In genomic region chr10:77448698-77449247, GRCm38 (mm10) we compare ENCODE assay signal across 10 mouse cellular contexts. TPM values are rescaled to one million over a fixed set of nuclear protein-coding genes. Genes with fewer than 3 reads are reported as not detected.
A peak's percentile ranks its signal among the peaks of the same experiment; 100 is the strongest.
DNase-seq lines count a peak whose midpoint lies in the region; ATAC-seq and TF ChIP-seq lines count a peak whose summit lies in the region.
"Had no signal": no experiment of that assay in that cellular context is flagged by ENCODE, and none has a peak within 500 bp of the region (broad histone marks: within the 10 kb centered on the region; RNA-seq: fewer than 3 reads in every experiment).

No protein-coding gene starts in this region.

- no peak for TF ChIP-seq POLR2A in olfactory bulb, adult 2 months (IDR thresholded peaks at IDR 0.05; ENCODE audit: insufficient read depth, low read depth, low read length)

- H3K36me3 ChIP-seq in forebrain, embryonic 10.5 days (replicated peaks), result no peaks in the 10 kb centered on the region
- H3K36me3 ChIP-seq in forebrain, embryonic 11.5 days (ENCODE audit: control insufficient read depth, insufficient read depth, low read length), result no peaks in the 10 kb centered on the region
- H3K36me3 ChIP-seq in lung, embryonic 16.5 days (ENCODE audit: control insufficient read depth, insufficient read depth, low read length), result no peaks in the 10 kb centered on the region
- H3K36me3 ChIP-seq in intestine, postnatal 0 days (ENCODE audit: control insufficient read depth, insufficient read depth), result no peaks in the 10 kb centered on the region
- H3K36me3 ChIP-seq: hindbrain, embryonic 15.5 days had no signal

- DNase-seq in forebrain, embryonic 10.5 days (ENCODE audit: extremely low spot score, low spot score), result no peak
- no peak for DNase-seq in forebrain, embryonic 11.5 days (ENCODE audit: low spot score)
- no peak for DNase-seq in lung, postnatal 14 days
- DNase-seq in adrenal gland, postnatal 4 days (ENCODE audit: low spot score in 2 of 2), result no peak
- no peak for DNase-seq in urinary bladder, postnatal 10 days (ENCODE audit: low spot score)
- DNase-seq: adrenal gland, postnatal 14 days had no signal

- peaks cover 7% of the 10 kb centered on the region for H3K9me3 ChIP-seq in forebrain, embryonic 10.5 days
- no peaks in the 10 kb centered on the region; the same call in 1 of the 2 replicates for H3K9me3 ChIP-seq in forebrain, embryonic 11.5 days (ENCODE audit: control insufficient read depth, low read length)
- H3K9me3 ChIP-seq in lung, embryonic 16.5 days (ENCODE audit: control insufficient read depth, low read length), result peaks cover 6% of the 10 kb centered on the region; the same call in 1 of the 2 replicates
- H3K9me3 ChIP-seq in intestine, postnatal 0 days (ENCODE audit: control insufficient read depth), result no peaks in the 10 kb centered on the region

- ATAC-seq in forebrain, embryonic 11.5 days (replicated peaks; ENCODE audit: low FRiP score), result no peak
- peak; percentile 44 for ATAC-seq in lung, embryonic 16.5 days (ENCODE audit: low read depth)
- no peak for ATAC-seq in intestine, postnatal 0 days

- H3K4me2 ChIP-seq in forebrain, embryonic 11.5 days (ENCODE audit: low read depth, low read length, severe bottlenecking), result no peak overlapping the region
- peak overlapping the region; percentile 55 for H3K4me2 ChIP-seq in lung, embryonic 16.5 days (ENCODE audit: low read depth, low read length)
- H3K4me2 ChIP-seq in intestine, postnatal 0 days (replicated peaks; ENCODE audit: low read depth), result peak overlapping the region; percentile 50

- no peaks in the 10 kb centered on the region for H3K27me3 ChIP-seq in forebrain, embryonic 10.5 days (ENCODE audit: poor library complexity, severe bottlenecking)
- no peaks in the 10 kb centered on the region for H3K27me3 ChIP-seq in forebrain, embryonic 11.5 days (ENCODE audit: control insufficient read depth, insufficient read depth, low read length)
- no peaks in the 10 kb centered on the region for H3K27me3 ChIP-seq in lung, embryonic 16.5 days (ENCODE audit: control insufficient read depth, insufficient read depth, low read depth, low read length)
- no peaks in the 10 kb centered on the region; the same call in 1 of the 2 replicates for H3K27me3 ChIP-seq in intestine, postnatal 0 days (replicated peaks; ENCODE audit: control insufficient read depth, insufficient read depth, low read length)
- H3K27me3 ChIP-seq: hindbrain, embryonic 15.5 days had no signal

- H3K9ac ChIP-seq in forebrain, embryonic 11.5 days (ENCODE audit: low read length), result no peak overlapping the region
- peak overlapping the region; percentile 14 for H3K9ac ChIP-seq in lung, embryonic 16.5 days (ENCODE audit: low read length)
- 0 out of 2 replicates have a peak overlapping the region, but pooled peaks have one; percentile 22 for H3K9ac ChIP-seq in intestine, postnatal 0 days (ENCODE audit: low read depth, low read length)
- H3K9ac ChIP-seq: hindbrain, embryonic 15.5 days had no signal

- H3K4me1 ChIP-seq in forebrain, embryonic 10.5 days, result peaks cover 28% of the 10 kb centered on the region
- no peaks in the 10 kb centered on the region for H3K4me1 ChIP-seq in forebrain, embryonic 11.5 days (replicated peaks; ENCODE audit: control insufficient read depth, insufficient read depth, low read length)
- H3K4me1 ChIP-seq in lung, embryonic 16.5 days (replicated peaks; ENCODE audit: control insufficient read depth, insufficient read depth, low read length), result peaks cover 7% of the 10 kb centered on the region
- no peaks in the 10 kb centered on the region for H3K4me1 ChIP-seq in intestine, postnatal 0 days (replicated peaks; ENCODE audit: control insufficient read depth, insufficient read depth, low read length)
- H3K4me1 ChIP-seq in olfactory bulb, adult 2 months (ENCODE audit: control insufficient read depth, insufficient read depth, low read length), result peaks cover 24% of the 10 kb centered on the region

- TF ChIP-seq CTCF in intestine, postnatal 0 days (IDR thresholded peaks at IDR 0.05; ENCODE audit: low read depth), result no peak
- no peak for TF ChIP-seq CTCF in olfactory bulb, adult 2 months (IDR thresholded peaks at IDR 0.05; ENCODE audit: insufficient read depth, low read depth, low read length)

- WGBS in forebrain, embryonic 10.5 days, result 83% methylated on average over 6 of the region's 6 CpGs
- 75% methylated on average over 6 of the region's 6 CpGs for WGBS in forebrain, embryonic 11.5 days
- 31% methylated on average over 6 of the region's 6 CpGs for WGBS in lung, embryonic 16.5 days
- WGBS in intestine, postnatal 0 days, result 38% methylated on average over 6 of the region's 6 CpGs
- WGBS in olfactory bulb, adult 2 months, result 46% methylated on average over 6 of the region's 6 CpGs

- no peak overlapping the region for H3K4me3 ChIP-seq in forebrain, embryonic 10.5 days
- no peak overlapping the region for H3K4me3 ChIP-seq in forebrain, embryonic 11.5 days (ENCODE audit: low read depth, low read length)
- H3K4me3 ChIP-seq in lung, embryonic 16.5 days (ENCODE audit: low read length), result peak overlapping the region; percentile 19; the same call in 1 of the 2 replicates
- H3K4me3 ChIP-seq in intestine, postnatal 0 days (ENCODE audit: low read depth, low read length), result no peak overlapping the region
- H3K4me3 ChIP-seq in olfactory bulb, adult 2 months (ENCODE audit: insufficient read depth, low read depth, low read length), result no peak overlapping the region
- H3K4me3 ChIP-seq: hindbrain, embryonic 15.5 days had no signal

- H3K27ac ChIP-seq in forebrain, embryonic 10.5 days, result peak overlapping the region; percentile 63
- H3K27ac ChIP-seq in forebrain, embryonic 11.5 days (ENCODE audit: low read depth, low read length), result no peak overlapping the region
- no peak overlapping the region; the same call in 1 of the 2 replicates for H3K27ac ChIP-seq in lung, embryonic 16.5 days (ENCODE audit: low read length)
- no peak overlapping the region for H3K27ac ChIP-seq in intestine, postnatal 0 days (ENCODE audit: low read depth, low read length)
- H3K27ac ChIP-seq in olfactory bulb, adult 2 months (ENCODE audit: insufficient read depth, low read depth, low read length), result peak overlapping the region; percentile 23
- H3K27ac ChIP-seq: hindbrain, embryonic 15.5 days had no signal

RNA-seq across cellular contexts. Expression of gene Adarb1, which starts 30.7 kb away (rescaled TPM):
- polyA plus RNA-seq in forebrain, embryonic 10.5 days (2016; fragmentation: Nextera tagmentation; extraction: Ambion mirVana), result 6.3 and 7.1 TPM in 2 replicates
- 6.2 TPM in 2 replicates for polyA plus RNA-seq in forebrain, embryonic 11.5 days (2014; fragmentation: Nextera tagmentation; extraction: Ambion mirVana)
- polyA plus RNA-seq in lung, embryonic 16.5 days (2015; fragmentation: Nextera tagmentation; extraction: Ambion mirVana), result 34.1 and 36.6 TPM in 2 replicates
- polyA plus RNA-seq in intestine, postnatal 0 days (2015; fragmentation: Nextera tagmentation; extraction: Ambion mirVana), result 1.4 and 1.5 TPM in 2 replicates
- polyA plus RNA-seq in olfactory bulb, adult 2 months (2012; ENCODE audit: insufficient read depth, insufficient read length, low replicate concordance, missing spikeins), result 127 TPM in 1 of 2 replicates, not detected in the other
- total RNA-seq in adrenal gland, postnatal 4 days (2021), result 10 to 100 TPM; 16.0 to 16.2 TPM

Comparison
In these comparisons a context has a peak if more than half of its experiments do, and no peak if none do; other contexts are left out.
1. H3K27ac ChIP-seq: peak in forebrain, embryonic 10.5 days (single experiment) and olfactory bulb, adult 2 months (single experiment); none in forebrain, embryonic 11.5 days (single experiment), lung, embryonic 16.5 days (single experiment) and intestine, postnatal 0 days (single experiment).